Mouse (Mus musculus) heart, embryonic 10.5 days (tissue): ENCODE data around the gene Noc2l. TPM values are rescaled to one million over a fixed set of nuclear protein-coding genes. Genes with fewer than 3 reads are reported as not detected.

Experiments
- DNase-seq: peaks from one replicate; pipeline ENCODE4 v3.0.0-alpha.2; 2017; ENCODE audit warnings: low spot score
- H3K27ac ChIP-seq: fragments of 300-500 bp; sonication (generic); 2 replicates; pipeline ENCODE4 v1.5.1; 2016; ENCODE audit warnings: mild to moderate bottlenecking
- H3K27me3 ChIP-seq: fragments of 300-500 bp; sonication (generic); 2 replicates; pipeline ENCODE4 v1.6.1; 2016; ENCODE audit warnings: mild to moderate bottlenecking; ENCODE audit not compliant: poor library complexity, insufficient read depth, severe bottlenecking
- H3K36me3 ChIP-seq: fragments of 300-500 bp; sonication (generic); 2 replicates; pipeline ENCODE4 v1.6.1; 2016; ENCODE audit warnings: mild to moderate bottlenecking, moderate library complexity
- H3K4me1 ChIP-seq: fragments of 300-500 bp; sonication (generic); 2 replicates; pipeline ENCODE4 v1.6.1; 2016; ENCODE audit warnings: mild to moderate bottlenecking
- H3K4me3 ChIP-seq: fragments of 300-500 bp; sonication (generic); 2 replicates; pipeline ENCODE4 v1.5.1; 2016; ENCODE audit warnings: mild to moderate bottlenecking, moderate library complexity
- H3K9me3 ChIP-seq: fragments of 300-500 bp; sonication (generic); 2 replicates; pipeline ENCODE4 v1.6.1; 2016; ENCODE audit warnings: mild to moderate bottlenecking, moderate library complexity
- WGBS: fragments of 180-500 bp; shearing (Covaris S2); methylation state at CpG from one replicate; pipeline ENCODE4 v1.1.7; 2016; 5-methylcytosine and 5-hydroxymethylcytosine counted together
- microRNA-seq: library from miRNA; unstranded; fragments of <30 nt; microRNA quantifications from one replicate; pipeline ENCODE4, GENCODE M21; 2017
- polyA plus RNA-seq: library from polyadenylated mRNA; unstranded; fragments of >200 nt; fragmentation: Nextera tagmentation; extraction: Ambion mirVana; gene quantifications from 2 replicates; pipeline ENCODE4 v1.2.1, GENCODE M21; 2016

The Noc2l gene
- polyA plus RNA-seq, 1 experiment from 2014 or later, result 96.5 TPM

GRCm38 (mm10) chr4:156255078-156255839, 19.4 kb downstream of the Noc2l start, which contains the start of gene Samd11:
TSS of gene Samd11 (minus strand) at chr4:156255657.
- Histone ChIP-seq H3K4me3 (peak within 1 kb of the TSS; percentile 40), H3K36me3 (no peaks in the 10 kb centered on the region), H3K4me1 (peaks cover 23% of the 10 kb centered on the region), H3K9me3 (no peaks in the 10 kb centered on the region), H3K27me3 (peaks cover 41% of the 10 kb centered on the region), H3K27ac (peak within 1 kb of the TSS; percentile 43; the same call in 1 of the 2 replicates)
- DNase-seq, result no peak
- 3% methylated on average over 26 of the region's 26 CpGs for WGBS

Small RNA genes within 50 kb of the gene (microRNA-seq; reads per million reads assigned to microRNA genes)
- gene Mir7658, result 6.1 reads per million, percentile 19 among the genes with 10 or more reads in this experiment

Other genes starting within 250 kb of the Noc2l start
- 10.7 and 12.9 TPM in 2 replicates for gene B3galt6, start 243.4 kb upstream of the Noc2l start, polyA plus RNA-seq
- 139 and 148 TPM in 2 replicates for gene Sdf4, start 243.1 kb upstream of the Noc2l start, polyA plus RNA-seq
- 0.28 and 1.0 TPM in 2 replicates for gene Tnfrsf4, start 222.2 kb upstream of the Noc2l start, polyA plus RNA-seq
- 1.4 and 1.7 TPM in 2 replicates for gene Tnfrsf18, start 209.8 kb upstream of the Noc2l start, polyA plus RNA-seq
- 0.19 and 0.38 TPM in 2 replicates for gene Ttll10, start 176.6 kb upstream of the Noc2l start, polyA plus RNA-seq
- gene 9430015G10Rik, start 126.0 kb upstream of the Noc2l start, polyA plus RNA-seq, result 32.2 and 45.6 TPM in 2 replicates
- gene Rnf223, start 105.5 kb upstream of the Noc2l start, polyA plus RNA-seq, result 0.27 and 0.55 TPM in 2 replicates
- 46.3 and 51.3 TPM in 2 replicates for gene Agrn, start 38.5 kb upstream of the Noc2l start, polyA plus RNA-seq
- gene Isg15, start 35.2 kb upstream of the Noc2l start, polyA plus RNA-seq, result 0.59 TPM in 1 of 2 replicates, not detected in the other
- 1.3 and 2.0 TPM in 2 replicates for gene AW011738, start 32.7 kb upstream of the Noc2l start, polyA plus RNA-seq
- 0.64 and 1.2 TPM in 2 replicates for gene Perm1, start 20.1 kb upstream of the Noc2l start, polyA plus RNA-seq
- 15.2 and 15.9 TPM in 2 replicates for gene Plekhn1, start 1.2 kb upstream of the Noc2l start, polyA plus RNA-seq
- 1.1 and 2.0 TPM in 2 replicates for gene Samd11, start 19.6 kb downstream of the Noc2l start, polyA plus RNA-seq
- gene Vmn2r-ps159, start 95.1 kb downstream of the Noc2l start, polyA plus RNA-seq, result not detected in 2 replicates